22 mouse cellular contexts compared by ENCODE assay signal in genomic region chr5:134237508-134237907, GRCm38 (mm10). TPM values are rescaled to one million over a fixed set of nuclear protein-coding genes. Genes with fewer than 3 reads are reported as not detected.
DNase-seq lines count a peak whose midpoint lies in the region; ATAC-seq and TF ChIP-seq lines count a peak whose summit lies in the region.
"Had no signal": no experiment of that assay in that cellular context is flagged by ENCODE, and none has a peak within 500 bp of the region (broad histone marks: within the 10 kb centered on the region; RNA-seq: fewer than 3 reads in every experiment).

No protein-coding gene starts in this region.

- TF ChIP-seq CTCF in stomach, postnatal 0 days (IDR thresholded peaks at IDR 0.05; ENCODE audit: low read depth), result no peak
- no peak for TF ChIP-seq CTCF in small intestine, adult 2 months (IDR thresholded peaks at IDR 0.05; ENCODE audit: extremely low read depth, insufficient read length, insufficient replicate concordance, low read depth, low read length)

- TF ChIP-seq POLR2A in small intestine, adult 2 months (IDR thresholded peaks at IDR 0.05; ENCODE audit: low read depth, low read length), result no peak

- no peak for DNase-seq in hindbrain, embryonic 10.5 days (ENCODE audit: low spot score)
- DNase-seq in midbrain, embryonic 11.5 days (ENCODE audit: low spot score, missing footprints), result peak; percentile 84
- DNase-seq in midbrain, embryonic 14.5 days, result no peak
- DNase-seq in stomach, postnatal 0 days (ENCODE audit: low spot score), result no peak
- DNase-seq: adrenal gland, adult 2 months; cerebellum, adult 2 months; gastrocnemius, postnatal 36 days; kidney, adult 8-10 months; kidney, postnatal 14 days had no signal

- TF ChIP-seq EP300 in stomach, postnatal 0 days (optimal IDR thresholded peaks at IDR 0.05), result no peak

- no peaks in the 10 kb centered on the region for H3K27me3 ChIP-seq in hindbrain, embryonic 10.5 days (ENCODE audit: insufficient read depth, poor library complexity, severe bottlenecking)
- H3K27me3 ChIP-seq in hindbrain, embryonic 16.5 days (replicated peaks; ENCODE audit: control insufficient read depth, insufficient read depth, low read length), result no peaks in the 10 kb centered on the region
- H3K27me3 ChIP-seq in midbrain, embryonic 11.5 days (ENCODE audit: control insufficient read depth, insufficient read depth, low read length), result no peaks in the 10 kb centered on the region
- H3K27me3 ChIP-seq in midbrain, embryonic 14.5 days (ENCODE audit: control insufficient read depth, insufficient read depth, low read length), result no peaks in the 10 kb centered on the region
- no peaks in the 10 kb centered on the region for H3K27me3 ChIP-seq in stomach, embryonic 16.5 days (ENCODE audit: control insufficient read depth, insufficient read depth, low read length)
- no peaks in the 10 kb centered on the region for H3K27me3 ChIP-seq in stomach, postnatal 0 days (ENCODE audit: control insufficient read depth, insufficient read depth, low read length)
- no peaks in the 10 kb centered on the region for H3K27me3 ChIP-seq in small intestine, adult 2 months (ENCODE audit: control insufficient read depth, insufficient read depth, low read length)
- H3K27me3 ChIP-seq: embryonic facial prominence, embryonic 12.5 days; forebrain, embryonic 15.5 days; hindbrain, embryonic 13.5 days; limb, embryonic 13.5 days; lung, embryonic 15.5 days; megakaryocyte, embryonic 14.5 days; neural tube, embryonic 13.5 days had no signal

- no peaks in the 10 kb centered on the region for H3K9me3 ChIP-seq in hindbrain, embryonic 10.5 days
- no peaks in the 10 kb centered on the region for H3K9me3 ChIP-seq in hindbrain, embryonic 16.5 days (ENCODE audit: control insufficient read depth, low read length)
- H3K9me3 ChIP-seq in midbrain, embryonic 11.5 days (ENCODE audit: control insufficient read depth, low read length), result no peaks in the 10 kb centered on the region
- H3K9me3 ChIP-seq in midbrain, embryonic 14.5 days (ENCODE audit: control insufficient read depth, low read length), result no peaks in the 10 kb centered on the region
- H3K9me3 ChIP-seq in stomach, embryonic 16.5 days (replicated peaks; ENCODE audit: control insufficient read depth, low read length), result no peaks in the 10 kb centered on the region
- H3K9me3 ChIP-seq in stomach, postnatal 0 days (ENCODE audit: control insufficient read depth, low read length), result no peaks in the 10 kb centered on the region
- H3K9me3 ChIP-seq: embryonic facial prominence, embryonic 12.5 days; forebrain, embryonic 15.5 days; hindbrain, embryonic 13.5 days; limb, embryonic 13.5 days; lung, embryonic 15.5 days; neural tube, embryonic 13.5 days had no signal

- H3K4me2 ChIP-seq in hindbrain, embryonic 16.5 days (ENCODE audit: low read length), result no peak overlapping the region
- no peak overlapping the region for H3K4me2 ChIP-seq in midbrain, embryonic 11.5 days
- H3K4me2 ChIP-seq in midbrain, embryonic 14.5 days (ENCODE audit: low read length), result no peak overlapping the region
- no peak overlapping the region for H3K4me2 ChIP-seq in stomach, embryonic 16.5 days (ENCODE audit: low read depth, low read length)
- no peak overlapping the region for H3K4me2 ChIP-seq in stomach, postnatal 0 days (replicated peaks; ENCODE audit: low read depth)
- H3K4me2 ChIP-seq: embryonic facial prominence, embryonic 12.5 days; forebrain, embryonic 15.5 days; hindbrain, embryonic 13.5 days; limb, embryonic 13.5 days; lung, embryonic 15.5 days; neural tube, embryonic 13.5 days had no signal

- ATAC-seq in hindbrain, embryonic 16.5 days, result no peak
- no peak for ATAC-seq in midbrain, embryonic 11.5 days (ENCODE audit: low FRiP score)
- ATAC-seq in midbrain, embryonic 14.5 days (ENCODE audit: low FRiP score, low TSS enrichment), result no peak
- ATAC-seq in stomach, embryonic 16.5 days (ENCODE audit: insufficient read depth, low FRiP score), result no peak
- ATAC-seq in stomach, postnatal 0 days (ENCODE audit: low FRiP score, low TSS enrichment), result no peak

- H3K36me3 ChIP-seq in hindbrain, embryonic 10.5 days, result peaks cover 81% of the 10 kb centered on the region
- peaks cover 53% of the 10 kb centered on the region for H3K36me3 ChIP-seq in hindbrain, embryonic 16.5 days (ENCODE audit: control insufficient read depth, insufficient read depth, low read length)
- H3K36me3 ChIP-seq in midbrain, embryonic 11.5 days (ENCODE audit: control insufficient read depth, insufficient read depth, low read length), result peaks cover 46% of the 10 kb centered on the region
- peaks cover 70% of the 10 kb centered on the region for H3K36me3 ChIP-seq in midbrain, embryonic 14.5 days (ENCODE audit: control insufficient read depth, insufficient read depth, low read length)
- H3K36me3 ChIP-seq in stomach, embryonic 16.5 days (ENCODE audit: control insufficient read depth, insufficient read depth, low read length), result peaks cover 48% of the 10 kb centered on the region
- peaks cover 33% of the 10 kb centered on the region for H3K36me3 ChIP-seq in stomach, postnatal 0 days (ENCODE audit: control insufficient read depth, insufficient read depth, low read length)
- H3K36me3 ChIP-seq in small intestine, adult 2 months (ENCODE audit: control insufficient read depth, insufficient read depth, low read length), result peaks cover 46% of the 10 kb centered on the region

- H3K9ac ChIP-seq in hindbrain, embryonic 16.5 days (ENCODE audit: low read depth, low read length), result no peak overlapping the region
- no peak overlapping the region for H3K9ac ChIP-seq in midbrain, embryonic 11.5 days (ENCODE audit: low read length)
- H3K9ac ChIP-seq in midbrain, embryonic 14.5 days (replicated peaks; ENCODE audit: low read length), result no peak overlapping the region
- H3K9ac ChIP-seq in stomach, embryonic 16.5 days (ENCODE audit: low read length), result no peak overlapping the region
- no peak overlapping the region for H3K9ac ChIP-seq in stomach, postnatal 0 days (ENCODE audit: low read length)
- H3K9ac ChIP-seq: embryonic facial prominence, embryonic 12.5 days; forebrain, embryonic 15.5 days; hindbrain, embryonic 13.5 days; limb, embryonic 13.5 days; liver, embryonic 14.5 days; lung, embryonic 15.5 days; neural tube, embryonic 13.5 days had no signal

- H3K4me3 ChIP-seq in hindbrain, embryonic 10.5 days, result no peak overlapping the region
- H3K4me3 ChIP-seq in hindbrain, embryonic 16.5 days (ENCODE audit: low read length), result no peak overlapping the region
- no peak overlapping the region for H3K4me3 ChIP-seq in midbrain, embryonic 11.5 days (ENCODE audit: low read depth, low read length)
- no peak overlapping the region for H3K4me3 ChIP-seq in midbrain, embryonic 14.5 days (replicated peaks; ENCODE audit: low read depth, low read length)
- H3K4me3 ChIP-seq in stomach, embryonic 16.5 days (replicated peaks; ENCODE audit: low read length), result no peak overlapping the region
- H3K4me3 ChIP-seq in stomach, postnatal 0 days (ENCODE audit: low read depth, low read length), result no peak overlapping the region
- no peak overlapping the region for H3K4me3 ChIP-seq in small intestine, adult 2 months (ENCODE audit: low read depth, low read length)
- H3K4me3 ChIP-seq: embryonic facial prominence, embryonic 12.5 days; forebrain, embryonic 15.5 days; heart, adult 2 months; hindbrain, embryonic 13.5 days; limb, embryonic 13.5 days; lung, embryonic 15.5 days; myocyte; neural tube, embryonic 13.5 days had no signal

- peak overlapping the region; percentile 83; the same call in 1 of the 2 replicates for H3K27ac ChIP-seq in hindbrain, embryonic 10.5 days
- H3K27ac ChIP-seq in hindbrain, embryonic 16.5 days (ENCODE audit: low read depth, low read length), result no peak overlapping the region
- peak overlapping the region; percentile 80 for H3K27ac ChIP-seq in midbrain, embryonic 11.5 days (ENCODE audit: low read depth, low read length)
- no peak overlapping the region for H3K27ac ChIP-seq in midbrain, embryonic 14.5 days (replicated peaks; ENCODE audit: low read depth, low read length)
- peak overlapping the region; percentile 29; the same call in 1 of the 2 replicates for H3K27ac ChIP-seq in stomach, embryonic 16.5 days (ENCODE audit: low read length)
- no peak overlapping the region for H3K27ac ChIP-seq in stomach, postnatal 0 days (replicated peaks)
- peak overlapping the region; percentile 85 for H3K27ac ChIP-seq in small intestine, adult 2 months (ENCODE audit: insufficient read depth, low read depth, low read length)
- H3K27ac ChIP-seq: heart, adult 2 months; limb, embryonic 13.5 days; liver, embryonic 14.5 days; lung, embryonic 15.5 days had no signal

- WGBS in hindbrain, embryonic 10.5 days, result 97% methylated on average over 11 of the region's 11 CpGs
- 88% methylated on average over 11 of the region's 11 CpGs for WGBS in hindbrain, embryonic 16.5 days
- 93% methylated on average over 11 of the region's 11 CpGs for WGBS in midbrain, embryonic 11.5 days
- WGBS in midbrain, embryonic 14.5 days, result 88% methylated on average over 11 of the region's 11 CpGs
- WGBS in stomach, embryonic 16.5 days, result 89% methylated on average over 11 of the region's 11 CpGs
- 89% methylated on average over 11 of the region's 11 CpGs for WGBS in stomach, postnatal 0 days
- WGBS in small intestine, adult 2 months, result 87% methylated on average over 11 of the region's 11 CpGs

- H3K4me1 ChIP-seq in hindbrain, embryonic 10.5 days (replicated peaks), result peaks cover 46% of the 10 kb centered on the region
- no peaks in the 10 kb centered on the region for H3K4me1 ChIP-seq in hindbrain, embryonic 16.5 days (ENCODE audit: control insufficient read depth, insufficient read depth, low read depth, low read length)
- H3K4me1 ChIP-seq in midbrain, embryonic 11.5 days (ENCODE audit: control insufficient read depth, insufficient read depth, low read length), result peaks cover 20% of the 10 kb centered on the region
- 0 out of 2 replicates have a peak, but pooled peaks cover 7% of the 10 kb centered on the region for H3K4me1 ChIP-seq in midbrain, embryonic 14.5 days (ENCODE audit: control insufficient read depth, insufficient read depth, low read length)
- peaks cover 23% of the 10 kb centered on the region for H3K4me1 ChIP-seq in stomach, embryonic 16.5 days (ENCODE audit: control insufficient read depth, insufficient read depth, low read length)
- H3K4me1 ChIP-seq in stomach, postnatal 0 days (replicated peaks; ENCODE audit: control insufficient read depth, insufficient read depth), result no peaks in the 10 kb centered on the region; the same call in 1 of the 2 replicates
- H3K4me1 ChIP-seq in small intestine, adult 2 months (ENCODE audit: control insufficient read depth, insufficient read depth, insufficient read length, low read length), result peaks cover 26% of the 10 kb centered on the region

RNA-seq across cellular contexts. Expression of gene Ncf1, which starts 8.1 kb away (rescaled TPM):
- 2.6 and 3.1 TPM in 2 replicates for polyA plus RNA-seq in hindbrain, embryonic 10.5 days (2016; fragmentation: Nextera tagmentation; extraction: Ambion mirVana)
- polyA plus RNA-seq in hindbrain, embryonic 16.5 days (2015; fragmentation: Nextera tagmentation; extraction: Ambion mirVana), result 2.3 and 2.7 TPM in 2 replicates
- polyA plus RNA-seq in midbrain, embryonic 11.5 days (2014; fragmentation: Nextera tagmentation; extraction: Ambion mirVana), result 2.0 and 3.1 TPM in 2 replicates
- 0.69 and 2.8 TPM in 2 replicates for polyA plus RNA-seq in midbrain, embryonic 14.5 days (2014; fragmentation: Nextera tagmentation; extraction: Ambion mirVana)
- polyA plus RNA-seq in stomach, embryonic 16.5 days (2015; fragmentation: Nextera tagmentation; extraction: Ambion mirVana), result 7.1 and 8.2 TPM in 2 replicates
- 2.2 and 2.4 TPM in 2 replicates for polyA plus RNA-seq in stomach, postnatal 0 days (2015; fragmentation: Nextera tagmentation; extraction: Ambion mirVana)
- 14.3 and 18.9 TPM in 2 replicates for polyA plus RNA-seq in small intestine, adult 2 months (2012; rRNA removed)

RNA-seq across cellular contexts. Expression of gene Gtf2ird2, which starts 53.7 kb away (rescaled TPM):
- 6.8 and 9.3 TPM in 2 replicates for polyA plus RNA-seq in hindbrain, embryonic 10.5 days (2016; fragmentation: Nextera tagmentation; extraction: Ambion mirVana)
- 12.5 and 14.0 TPM in 2 replicates for polyA plus RNA-seq in hindbrain, embryonic 16.5 days (2015; fragmentation: Nextera tagmentation; extraction: Ambion mirVana)
- 6.6 and 7.4 TPM in 2 replicates for polyA plus RNA-seq in midbrain, embryonic 11.5 days (2014; fragmentation: Nextera tagmentation; extraction: Ambion mirVana)
- 12.9 and 13.4 TPM in 2 replicates for polyA plus RNA-seq in midbrain, embryonic 14.5 days (2014; fragmentation: Nextera tagmentation; extraction: Ambion mirVana)
- 7.1 and 8.1 TPM in 2 replicates for polyA plus RNA-seq in stomach, embryonic 16.5 days (2015; fragmentation: Nextera tagmentation; extraction: Ambion mirVana)
- polyA plus RNA-seq in stomach, postnatal 0 days (2015; fragmentation: Nextera tagmentation; extraction: Ambion mirVana), result 3.2 and 3.7 TPM in 2 replicates
- polyA plus RNA-seq in small intestine, adult 2 months (2012; rRNA removed), result 2.6 and 3.5 TPM in 2 replicates

Comparison
In these comparisons a context has a peak if more than half of its experiments do, and no peak if none do; other contexts are left out.
1. H3K27ac ChIP-seq: peak in hindbrain, embryonic 10.5 days (single experiment), midbrain, embryonic 11.5 days (single experiment), stomach, embryonic 16.5 days (single experiment) and small intestine, adult 2 months (single experiment); none in hindbrain, embryonic 16.5 days (single experiment), midbrain, embryonic 14.5 days (single experiment) and stomach, postnatal 0 days (single experiment).